Mouse (Mus musculus): ENCODE data around the gene Slc4a5.

Slc4a5 gene

DNA sequence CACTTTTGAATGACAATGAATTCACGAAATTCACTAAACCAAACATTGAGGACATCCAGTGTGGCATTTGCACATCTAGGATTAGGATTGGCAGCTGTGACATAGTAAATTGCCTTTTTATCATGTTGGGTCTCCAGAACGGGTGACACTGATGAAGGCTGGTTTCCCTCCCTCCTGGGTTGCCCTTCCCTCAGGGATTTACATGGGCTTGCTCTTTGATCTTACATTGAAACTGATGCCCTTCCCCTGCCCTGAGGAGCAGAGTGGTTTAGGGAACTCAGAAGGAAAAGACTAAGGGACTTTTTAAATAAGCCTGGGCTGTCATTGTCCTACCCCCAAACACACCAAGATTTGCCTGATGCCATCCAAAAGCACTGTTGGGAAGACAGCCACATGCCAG, 11.9 kb downstream of the Slc4a5 start:
- DNase-seq (ENCODE audit: low spot score in 2 of 2): no peak

DNA sequence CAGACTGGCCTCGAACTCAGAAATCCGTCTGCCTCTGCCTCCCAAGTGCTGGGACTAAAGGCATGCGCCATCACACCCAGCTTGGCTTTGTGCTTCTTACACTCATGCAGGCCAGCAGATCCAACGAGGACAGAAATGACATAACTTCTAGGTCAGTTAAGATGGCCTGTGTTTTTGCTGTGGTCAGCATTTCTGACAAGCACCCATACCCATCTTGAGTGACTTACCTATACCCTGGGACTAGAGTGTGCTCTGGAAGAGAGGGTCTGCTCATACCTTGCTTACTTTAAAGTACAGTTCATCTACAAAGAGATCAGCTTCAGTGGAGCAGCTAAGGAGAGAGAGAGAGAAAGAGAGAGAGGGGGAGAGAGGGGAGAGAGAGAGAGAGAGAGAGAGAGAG, 13.7 kb downstream of the Slc4a5 start:
- no peak for DNase-seq (ENCODE audit: low spot score in 2 of 2)

DNA sequence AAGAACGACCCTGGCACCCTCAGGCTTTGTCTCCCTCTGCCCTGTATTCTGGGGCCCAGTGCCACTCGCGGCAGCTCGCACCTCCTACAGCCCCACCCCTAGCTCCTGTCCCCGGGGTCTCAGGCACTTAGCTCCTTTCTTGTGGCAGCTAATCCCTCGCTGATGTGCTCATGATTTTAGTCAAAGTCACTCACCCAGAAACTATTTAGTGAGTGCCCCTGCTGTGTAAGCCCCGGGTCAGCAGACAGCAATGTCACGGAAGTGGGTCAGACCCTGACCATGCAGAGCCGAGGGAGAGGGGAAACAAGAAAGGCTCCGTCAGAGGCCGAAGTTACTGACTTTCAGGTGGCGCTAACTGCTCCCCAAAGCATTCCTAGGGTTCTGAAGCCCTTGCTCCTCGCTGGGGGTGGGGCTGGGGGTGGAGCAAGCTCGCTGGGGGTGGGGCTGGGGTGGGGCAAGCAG, 14.7 kb downstream of the Slc4a5 start:
- peak in 1 of 2 experiments; percentile 16 for DNase-seq (ENCODE audit: low spot score in 2 of 2)

DNA sequence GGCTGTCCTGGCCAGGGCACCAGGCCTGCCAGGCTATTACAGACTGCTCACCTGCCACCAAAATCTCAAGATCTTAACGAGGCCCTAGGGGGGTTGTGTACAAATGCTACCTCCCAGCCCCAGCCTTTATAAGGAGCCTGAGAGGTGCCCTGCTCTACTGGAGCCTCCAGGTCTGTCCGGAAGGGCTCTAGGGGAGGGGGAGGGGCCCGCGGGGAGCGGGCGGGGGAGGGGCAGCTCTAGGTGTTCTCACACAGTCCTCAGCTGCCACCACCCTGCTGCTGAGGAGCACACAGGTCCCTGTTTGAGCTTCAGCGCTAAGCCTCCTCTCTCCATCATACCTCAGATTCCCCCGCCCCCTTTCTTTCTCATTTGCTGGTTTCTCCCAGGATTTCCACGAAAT, 17.5 kb downstream of the Slc4a5 start:
- no peak for DNase-seq (ENCODE audit: low spot score in 2 of 2)

DNA sequence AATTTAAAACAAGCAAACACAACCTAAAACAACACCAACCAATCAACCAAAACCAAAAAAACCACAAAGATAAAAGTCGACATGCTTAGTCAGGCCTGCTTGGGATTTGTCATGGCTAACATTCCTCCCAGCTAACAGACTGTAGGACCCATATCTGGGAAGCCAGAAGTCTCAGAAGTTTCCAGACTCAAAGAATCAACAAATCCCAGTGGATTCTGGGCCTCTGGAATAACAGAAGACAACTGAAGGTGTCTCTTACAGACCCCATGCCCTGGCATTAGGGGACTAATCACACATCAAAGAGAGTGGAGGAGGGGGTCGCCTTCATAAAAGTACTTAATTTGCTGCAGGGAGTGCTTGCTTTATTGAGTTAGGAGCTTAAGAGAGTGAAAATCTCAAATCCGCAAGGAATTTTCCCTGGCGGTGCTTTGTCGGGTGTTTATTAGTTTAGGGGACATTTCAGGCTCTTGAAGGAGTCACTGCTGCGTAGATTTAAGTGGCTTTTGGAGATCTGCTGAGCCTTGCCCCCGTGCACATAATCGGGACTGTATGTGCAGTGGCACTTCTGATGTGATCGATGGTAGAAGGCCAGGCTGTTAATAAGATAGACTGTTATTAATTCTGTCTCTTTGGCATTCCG, 24.9 kb downstream of the Slc4a5 start:
- DNase-seq (ENCODE audit: low spot score in 2 of 2): no peak

DNA sequence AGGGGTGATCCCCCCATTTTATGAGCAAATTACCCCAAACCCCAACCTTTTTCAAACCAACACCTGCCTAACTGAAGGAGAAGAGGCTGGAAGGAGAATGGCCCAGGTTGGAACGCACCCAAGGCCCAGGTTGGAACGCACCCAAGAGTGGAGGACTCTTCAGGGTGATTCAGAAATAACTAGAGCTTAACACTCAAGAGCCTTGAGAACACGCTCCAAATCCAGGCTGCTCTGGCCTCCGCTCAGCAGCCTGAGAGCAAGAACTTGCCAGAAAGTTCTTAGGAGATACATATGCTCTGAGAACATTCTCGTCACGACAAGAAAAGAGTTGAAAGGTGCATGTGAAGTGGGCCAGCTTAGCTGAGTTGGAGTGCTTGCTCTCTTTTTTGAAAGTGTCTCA, 25.5 kb downstream of the Slc4a5 start:
- DNase-seq (ENCODE audit: low spot score in 2 of 2): no peak

DNA sequence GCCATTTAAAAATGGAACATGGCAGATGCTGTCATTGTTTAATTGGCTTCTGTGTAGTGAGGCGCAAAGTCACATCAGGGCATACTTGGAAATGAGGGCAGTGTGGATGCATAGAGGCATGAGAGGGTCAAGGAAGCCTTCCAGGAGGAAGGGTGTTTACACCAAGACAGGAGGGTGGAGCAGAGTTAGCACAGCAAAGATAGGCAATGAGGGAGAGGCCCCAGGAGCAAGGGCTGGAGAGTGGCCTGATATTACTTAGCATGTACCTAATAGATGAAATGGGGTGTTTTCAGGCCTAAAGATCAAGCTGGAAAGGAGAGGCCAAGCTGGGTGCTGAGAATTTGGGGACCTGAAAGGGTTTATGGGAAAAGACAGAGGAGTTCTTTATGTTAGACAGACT, 26.4 kb downstream of the Slc4a5 start:
- DNase-seq (ENCODE audit: low spot score in 2 of 2): no peak

DNA sequence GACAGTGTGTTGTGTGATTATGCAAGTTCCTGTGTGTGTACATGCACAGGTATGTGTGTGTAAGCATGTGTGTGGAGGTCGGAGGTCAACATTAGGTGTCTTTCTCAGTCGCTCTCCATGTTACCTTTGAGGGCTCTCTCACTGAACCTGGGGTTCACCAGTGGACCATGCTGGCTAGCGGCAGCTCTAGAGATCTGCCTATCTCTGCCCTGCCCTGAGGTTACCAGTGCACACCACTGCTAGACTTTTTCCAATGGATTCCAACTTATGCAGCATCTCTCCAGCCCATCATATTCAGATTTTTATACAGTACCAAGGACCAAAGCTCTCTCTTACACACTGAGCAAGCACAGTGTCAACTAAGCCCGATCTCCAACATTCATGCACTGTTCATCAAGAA, 27.1 kb downstream of the Slc4a5 start:
- no peak for DNase-seq (ENCODE audit: low spot score in 2 of 2)

DNA sequence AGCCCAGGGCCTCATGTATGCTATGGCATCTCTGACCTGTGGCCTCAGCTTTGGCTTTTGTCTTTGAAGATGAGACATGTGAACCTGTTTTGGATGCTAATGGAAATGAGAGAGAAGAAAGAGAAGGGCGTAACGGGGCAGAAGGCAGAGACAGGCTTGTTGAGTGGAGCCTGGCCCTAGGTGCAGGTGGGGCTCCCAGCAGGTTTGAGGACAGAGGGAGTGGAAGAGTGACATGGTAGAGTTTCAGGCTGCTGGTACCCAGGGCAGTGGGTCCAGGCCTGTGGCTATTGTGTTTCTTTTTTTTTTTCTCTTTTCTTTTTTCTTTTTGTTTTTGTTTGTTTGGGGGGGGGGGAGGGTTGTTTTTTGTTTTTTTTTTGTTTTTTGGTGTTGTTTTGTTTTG, 27.5 kb downstream of the Slc4a5 start:
- DNase-seq (ENCODE audit: low spot score in 2 of 2): no peak

DNA sequence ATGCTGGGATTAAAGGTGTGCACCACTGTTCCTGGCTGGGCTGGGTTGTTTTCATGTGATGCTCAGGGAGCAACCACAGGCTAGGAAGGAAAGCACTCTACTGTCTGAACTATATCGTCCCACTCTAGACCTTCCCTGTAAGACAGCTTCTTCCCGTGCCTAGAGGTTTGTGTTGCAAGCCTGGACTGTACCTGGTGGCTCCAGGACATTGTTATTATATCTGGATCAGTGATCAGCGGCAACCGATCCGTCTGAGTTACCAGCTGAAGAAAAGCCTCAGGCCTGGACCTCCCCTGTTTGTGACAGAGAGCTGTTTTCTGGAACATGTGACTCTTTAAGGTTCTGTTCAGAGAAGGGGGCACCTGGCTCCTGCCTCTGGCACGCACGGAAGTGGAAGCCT, 34.6 kb downstream of the Slc4a5 start:
- DNase-seq (ENCODE audit: low spot score in 2 of 2): no peak

DNA sequence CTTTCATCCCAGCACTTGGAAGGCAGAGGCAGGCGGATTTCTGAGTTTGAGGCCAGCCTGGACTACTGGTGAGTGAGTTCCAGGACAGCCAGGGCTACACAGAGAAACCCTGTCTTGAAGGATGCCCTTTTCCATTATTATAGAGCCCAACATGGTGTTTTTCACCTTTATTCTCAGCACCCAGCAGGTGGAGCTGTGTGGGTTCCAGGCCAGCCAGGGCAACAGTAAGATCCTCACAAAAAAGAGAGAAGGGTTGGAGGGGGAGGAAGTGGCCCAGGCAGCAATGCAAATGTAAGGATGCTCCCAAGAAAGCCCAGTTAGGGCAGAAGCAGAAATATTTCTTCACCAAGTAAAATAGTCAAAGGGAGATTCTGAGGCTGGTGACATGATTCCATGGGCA, 44.9 kb downstream of the Slc4a5 start:
- no peak for DNase-seq (ENCODE audit: low spot score in 2 of 2)

DNA sequence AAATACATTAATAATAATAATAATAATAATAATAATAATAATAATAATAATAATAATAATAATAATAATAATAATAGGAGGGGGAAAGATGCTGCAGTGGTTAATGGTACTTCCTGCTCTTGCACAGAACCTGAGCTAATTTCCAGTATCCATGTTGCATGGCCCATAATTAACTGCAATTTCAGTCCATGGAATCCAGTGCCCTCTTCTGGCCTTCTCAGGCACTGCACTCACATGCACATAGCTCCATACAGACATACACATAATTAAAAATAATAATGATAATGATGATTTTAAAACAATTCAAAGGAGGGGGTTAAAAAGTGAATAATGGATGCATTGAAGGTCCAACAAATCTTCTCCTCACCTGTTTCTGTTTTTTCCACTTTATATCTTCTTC, 45.6 kb downstream of the Slc4a5 start:
- no peak for DNase-seq (ENCODE audit: low spot score in 2 of 2)

DNA sequence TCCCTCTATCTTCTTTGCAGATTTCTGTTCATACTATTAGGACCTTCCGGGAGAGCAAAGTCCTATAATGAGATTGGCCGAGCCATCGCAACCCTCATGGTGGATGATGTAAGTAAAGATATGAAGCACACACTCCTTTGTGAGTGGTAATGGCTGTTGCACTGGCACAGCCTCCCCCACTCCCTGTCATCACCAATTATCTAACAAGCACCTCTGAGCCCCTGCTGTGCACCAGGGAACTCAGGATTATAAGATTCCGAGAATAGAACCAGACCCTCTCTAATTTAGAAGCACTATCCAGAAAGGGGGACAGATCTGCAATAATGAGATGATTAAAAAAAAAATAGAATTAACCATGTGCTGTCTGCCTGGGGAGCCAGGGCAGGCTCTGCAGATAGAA, 46.0 kb downstream of the Slc4a5 start:
- no peak for DNase-seq (ENCODE audit: low spot score in 2 of 2)

DNA sequence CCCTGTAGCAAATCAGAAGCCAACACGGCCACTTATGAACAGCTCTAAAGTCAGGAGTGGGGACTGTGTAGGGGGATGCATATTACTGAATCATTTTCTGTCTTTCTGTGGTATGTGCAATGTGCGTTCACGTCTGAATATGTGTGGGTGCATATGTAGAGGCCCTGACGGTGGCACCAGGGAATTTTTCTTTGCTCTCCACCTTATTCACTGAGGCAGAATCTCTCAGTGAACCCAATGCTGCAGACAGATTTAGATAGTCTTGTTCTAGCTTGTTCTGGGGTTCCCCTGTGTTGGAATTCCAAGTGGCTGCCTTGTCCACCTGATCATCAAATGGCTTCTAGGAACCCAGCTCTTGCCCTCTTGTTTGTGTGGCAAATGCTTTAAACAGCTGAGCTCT, 48.0 kb downstream of the Slc4a5 start:
- DNase-seq (ENCODE audit: low spot score in 2 of 2): no peak

DNA sequence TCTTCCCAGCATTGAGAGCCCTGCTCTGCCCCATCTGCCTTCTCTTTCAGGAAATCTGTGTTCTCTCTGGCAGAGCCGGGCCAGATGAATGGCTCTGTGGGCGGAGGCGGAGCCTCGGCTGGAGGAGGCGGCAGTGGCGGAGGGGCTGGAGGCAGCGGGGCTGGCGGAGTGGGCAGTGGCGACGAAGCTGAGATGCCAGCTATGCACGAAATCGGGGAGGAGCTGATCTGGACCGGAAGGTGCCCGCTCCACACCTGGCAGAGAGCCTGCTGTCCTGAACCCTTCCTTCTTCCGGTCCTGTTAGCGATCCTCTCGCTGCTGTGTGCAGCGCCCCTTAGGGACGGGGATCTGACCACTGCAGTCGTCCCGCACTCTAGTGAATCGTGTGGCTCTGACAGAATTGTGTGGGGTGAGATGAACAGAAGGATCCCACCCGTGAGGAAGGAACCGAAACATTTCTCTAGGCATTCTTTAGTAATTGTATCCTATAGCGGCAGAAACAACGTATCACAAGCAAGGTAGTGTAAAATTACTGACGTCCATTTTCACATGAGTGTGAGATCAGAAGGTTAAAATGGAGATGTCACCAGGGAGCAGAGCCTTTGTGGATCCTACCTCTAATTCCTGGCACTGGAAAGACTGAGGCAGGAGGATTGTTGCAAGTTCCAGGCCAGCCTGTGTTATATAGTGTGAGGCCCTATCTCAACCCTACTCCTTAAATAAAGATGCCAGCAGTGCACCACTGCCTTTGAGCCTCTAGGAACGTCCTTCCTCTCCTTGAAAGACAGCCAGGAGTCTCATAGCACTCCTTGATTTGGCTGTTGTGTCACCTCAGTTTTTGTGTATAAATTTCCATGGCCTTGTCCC, 48.7 kb downstream of the Slc4a5 start:
- peak; percentile 81 to 85 for DNase-seq (ENCODE audit: low spot score in 2 of 2)

DNA sequence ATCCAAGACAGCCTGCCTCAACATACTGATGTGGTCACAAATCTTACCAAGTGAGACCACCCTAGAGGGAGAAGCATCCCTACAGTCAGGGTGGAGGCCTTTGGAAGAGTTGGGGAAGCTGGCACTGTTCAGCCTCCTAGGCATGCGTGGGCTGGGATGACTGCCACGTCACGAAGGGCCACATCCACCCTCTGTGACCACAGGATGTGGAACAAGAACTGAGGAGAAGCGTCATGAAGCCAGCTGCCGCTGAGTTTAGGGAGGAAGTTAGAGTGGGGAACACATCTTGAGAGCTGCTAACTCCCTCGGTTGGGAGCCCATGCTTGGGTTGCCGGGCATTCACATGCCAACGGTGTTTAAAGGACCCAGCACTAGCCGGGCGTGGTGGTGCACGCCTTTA, 54.1 kb downstream of the Slc4a5 start:
- DNase-seq (ENCODE audit: low spot score in 2 of 2): no peak

DNA sequence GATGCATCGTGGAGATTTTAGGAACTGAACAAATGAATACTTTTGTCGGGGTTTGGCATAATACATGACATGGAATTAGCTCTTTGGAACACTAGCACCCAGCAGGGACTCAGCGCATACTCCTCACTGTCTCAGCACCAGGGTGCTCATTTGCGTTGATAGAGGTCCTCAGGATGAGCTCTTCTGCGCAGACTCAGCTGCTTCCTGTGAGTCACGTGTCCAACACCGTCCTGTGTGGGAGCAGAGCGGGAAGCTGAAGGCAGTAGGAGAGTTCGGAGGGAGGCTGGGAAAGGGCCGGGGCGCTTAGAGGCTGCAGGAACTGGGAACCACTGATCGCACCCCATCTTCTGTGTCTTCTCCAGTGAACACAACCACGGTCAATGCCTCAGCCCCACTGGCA, 57.5 kb downstream of the Slc4a5 start:
- DNase-seq (ENCODE audit: low spot score in 2 of 2): no peak

DNA sequence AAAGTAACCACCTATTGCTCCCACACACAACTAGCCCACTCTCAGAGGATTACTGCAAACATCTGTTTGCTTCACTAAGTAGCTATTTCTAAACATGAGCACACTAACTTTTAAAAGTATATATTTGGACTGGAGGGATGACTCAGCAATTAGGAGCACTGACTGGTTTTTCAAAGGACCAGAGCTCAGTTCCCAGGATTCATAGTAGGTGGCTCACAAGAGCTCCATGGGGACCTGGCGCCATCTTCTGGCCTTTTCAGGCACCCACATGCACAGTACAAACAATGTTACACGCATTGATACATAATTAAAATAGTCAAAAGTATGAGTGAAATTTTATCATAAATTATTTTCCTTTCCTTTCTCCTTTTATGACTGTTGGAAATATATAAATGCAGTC, 59.3 kb downstream of the Slc4a5 start:
- DNase-seq (ENCODE audit: low spot score in 2 of 2): no peak

DNA sequence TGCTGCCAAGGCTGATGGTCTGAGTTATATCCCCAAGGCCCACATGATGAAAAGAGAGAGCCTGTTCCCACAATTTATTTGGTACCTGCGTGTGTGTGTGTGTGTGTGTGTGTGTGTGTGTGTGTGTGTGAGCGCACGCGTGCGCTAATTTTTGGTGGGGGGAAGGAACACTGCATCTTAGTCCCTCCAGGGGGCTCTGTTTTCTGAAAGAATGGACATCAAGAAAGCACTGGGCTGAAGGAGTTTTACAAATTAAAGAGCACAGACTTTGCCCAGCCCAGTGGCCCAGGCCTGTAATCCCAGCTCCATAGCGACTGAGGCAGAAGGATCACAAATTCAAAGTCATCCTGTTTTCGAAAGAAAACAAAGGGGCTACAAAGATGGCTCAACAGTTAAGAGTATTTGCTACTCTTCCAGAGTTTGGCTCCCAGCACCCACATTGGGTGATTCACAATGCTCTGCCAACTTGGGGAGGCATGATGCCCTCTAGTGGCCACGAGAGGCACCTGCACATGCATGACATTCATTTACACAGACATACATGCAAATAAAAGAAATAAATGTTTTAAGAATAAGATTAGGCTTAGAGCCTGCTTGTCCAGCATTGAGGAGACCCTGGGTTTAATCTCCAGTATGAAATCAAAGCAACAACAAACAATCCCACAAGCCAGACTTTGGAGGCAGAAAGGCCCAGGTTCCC, 60.8 kb downstream of the Slc4a5 start:
- DNase-seq (ENCODE audit: low spot score in 2 of 2): no peak

DNA sequence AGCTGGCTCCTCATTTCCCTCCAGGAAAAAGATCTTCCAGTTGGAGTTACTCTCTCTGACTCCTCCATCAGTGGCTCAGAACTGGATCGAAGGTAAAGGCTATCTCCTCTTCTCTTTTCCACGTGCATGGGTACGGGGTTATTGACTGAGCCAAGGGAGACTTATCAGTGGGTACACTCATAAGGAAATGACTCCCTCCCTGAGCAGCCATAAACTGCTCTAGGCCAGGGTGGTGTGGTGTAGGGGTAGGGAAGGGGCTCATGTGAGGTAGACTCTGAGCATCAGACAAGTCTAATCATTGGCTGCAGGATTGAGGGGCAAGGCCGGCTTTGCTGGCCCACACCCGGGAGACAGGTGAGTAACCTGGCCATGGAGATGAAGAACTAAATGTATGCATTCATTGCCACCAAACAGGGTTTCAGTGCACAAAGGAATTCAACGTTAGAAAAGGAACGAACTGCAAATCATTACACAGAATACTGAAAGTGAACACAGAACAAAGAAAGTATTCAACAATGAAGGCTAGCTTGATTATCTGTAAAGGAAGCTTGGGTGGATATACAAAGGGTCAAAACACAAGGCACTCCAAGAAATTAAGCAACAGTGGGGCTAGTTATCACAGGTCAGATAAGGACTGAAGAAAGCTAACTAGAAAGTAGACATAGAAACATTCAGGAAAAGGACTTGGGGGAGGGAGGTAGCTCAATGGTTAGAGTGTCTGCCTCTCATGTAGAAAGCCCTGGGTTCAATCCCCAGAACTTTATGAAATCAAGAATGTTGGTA, 81.0 kb downstream of the Slc4a5 start:
- no peak for DNase-seq (ENCODE audit: low spot score in 2 of 2)

DNA sequence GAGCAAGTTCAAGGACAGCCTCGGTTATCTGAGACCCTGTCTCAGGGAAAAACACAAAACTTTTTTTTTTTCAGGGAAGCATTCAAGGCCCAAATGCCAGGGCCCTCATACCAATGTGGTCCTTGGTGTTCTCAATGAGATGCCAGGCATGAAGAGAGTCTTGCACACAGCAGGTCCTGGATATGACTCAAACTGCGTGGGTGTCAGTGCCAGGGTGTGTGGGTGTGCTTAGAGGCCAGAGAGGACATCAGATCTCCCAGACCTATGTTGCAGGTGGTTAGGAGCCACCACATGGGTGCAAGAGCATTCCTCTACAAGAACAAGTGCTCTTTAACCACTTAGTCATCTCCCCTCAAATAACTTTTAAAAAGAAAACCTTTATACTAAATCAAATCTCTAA, 81.7 kb downstream of the Slc4a5 start:
- DNase-seq (ENCODE audit: low spot score in 2 of 2): no peak

DNA sequence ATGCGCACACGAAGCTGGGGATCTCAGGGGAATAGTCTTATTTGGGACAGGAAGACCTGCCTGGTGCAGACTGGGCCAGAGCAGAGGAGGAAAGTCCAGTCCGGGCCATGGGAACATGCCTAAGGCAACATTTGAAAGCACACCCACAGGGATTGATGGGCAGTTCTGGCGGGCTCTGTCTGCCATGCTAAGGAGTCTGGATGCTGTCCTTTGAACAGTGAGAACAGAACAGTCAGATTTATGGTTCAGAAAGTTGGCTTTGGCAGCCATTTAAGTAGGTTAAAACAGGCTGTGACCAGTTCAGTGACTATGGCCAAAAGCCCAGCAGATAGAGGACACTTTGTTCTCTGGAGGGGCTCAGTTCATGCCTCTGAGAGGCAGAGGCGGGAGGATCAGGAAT, 82.6 kb downstream of the Slc4a5 start:
- DNase-seq (ENCODE audit: low spot score in 2 of 2): no peak

All from urinary bladder, adult 18-20 months (tissue).